Mouse (Mus musculus) myocyte (in vitro differentiated cells): ENCODE measurements around the gene Tmem206.

Source experiments
- E2F4 ChIP-seq: IDR thresholded peaks from one replicate; pipeline ENCODE4 v1.6.1; 2011; ENCODE audit warnings: mild to moderate bottlenecking, control low read depth, moderate library complexity; ENCODE audit not compliant: insufficient read depth
- MYOG ChIP-seq, 3 experiments: IDR thresholded peaks; one replicate each; pipeline ENCODE4 v1.6.1; 2011; ENCODE audit warnings: control low read depth in 2 of 3, low read depth in 2 of 3, mild to moderate bottlenecking in 2 of 3; ENCODE audit not compliant: insufficient read length in 2 of 3, control insufficient read depth in 1 of 3, insufficient read depth in 1 of 3
- POLR2A ChIP-seq: IDR thresholded peaks from one replicate; pipeline ENCODE4 v1.6.1; 2011; ENCODE audit warnings: low read depth, mild to moderate bottlenecking, control low read depth, moderate library complexity; ENCODE audit not compliant: insufficient read length
- POLR2AphosphoS2 ChIP-seq: IDR thresholded peaks from one replicate; pipeline ENCODE4 v1.6.1; 2011; ENCODE audit warnings: low read depth, control low read depth; ENCODE audit not compliant: insufficient read length
- TCF12 ChIP-seq: IDR thresholded peaks from one replicate; pipeline ENCODE4 v1.6.1; 2011; ENCODE audit warnings: mild to moderate bottlenecking, control low read depth; ENCODE audit not compliant: poor library complexity, insufficient read depth, severe bottlenecking

DNA sequence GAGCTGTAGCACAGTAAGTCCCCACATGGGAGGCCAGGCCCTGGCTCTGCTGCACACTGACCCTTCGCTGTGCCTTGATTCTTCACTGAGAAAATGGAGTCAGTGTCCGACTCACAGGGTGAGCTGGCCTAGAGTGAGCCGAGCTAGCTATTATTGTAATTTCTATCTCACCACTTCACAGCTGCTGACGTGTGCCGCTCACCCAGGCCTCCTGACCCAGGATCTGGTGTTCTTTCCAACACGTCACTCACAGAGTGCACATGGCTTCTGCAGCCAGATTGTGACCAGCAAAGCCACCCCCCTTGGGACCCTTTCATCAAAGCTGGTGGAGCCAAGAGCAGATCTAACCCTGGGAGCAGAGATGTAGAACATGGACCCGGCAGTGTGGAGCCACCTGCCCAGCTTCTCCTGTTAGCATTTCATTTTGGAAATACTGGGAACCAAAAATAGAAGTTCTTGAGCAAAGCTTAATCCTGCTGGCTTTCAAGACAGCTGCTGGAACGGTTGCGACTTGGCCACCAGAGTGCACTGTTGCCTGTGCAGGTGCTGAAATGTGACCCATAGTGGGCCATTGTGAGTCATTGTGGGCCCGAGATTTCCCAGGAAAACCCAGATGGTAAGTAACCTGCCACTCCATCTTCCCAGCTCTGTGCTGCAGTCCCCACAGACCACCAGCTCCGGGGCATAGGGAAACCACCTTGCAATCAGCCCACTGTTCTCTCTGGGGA is 26.3 kb upstream of the Tmem206 start:
- TF ChIP-seq E2F4: no peak
- TF ChIP-seq MYOG (IDR thresholded peaks at IDR 0.05; ENCODE audit: control insufficient read depth in 1 of 3, insufficient read depth in 1 of 3, insufficient read length in 2 of 3, low read depth in 2 of 3): peak; percentile 59 to 91 (median 71)
- TF ChIP-seq TCF12: peak; percentile 58
- no peak for TF ChIP-seq POLR2A
- TF ChIP-seq POLR2AphosphoS2: no peak
